Mouse (Mus musculus) liver, embryonic 15.5 days (tissue): ENCODE measurements around the gene Olfr524. TPM values are rescaled to one million over a fixed set of nuclear protein-coding genes. Genes with fewer than 3 reads are reported as not detected.

ENCODE experiments used
- ATAC-seq: fragments of 200-750 bp; cut with Nextera tagmentation; 2 replicates; pipeline ENCODE4 v1.8.0; 2017; ENCODE audit warnings: moderate number of reproducible peaks, mild to moderate bottlenecking, moderate library complexity; ENCODE audit not compliant: insufficient read depth
- H3K27ac ChIP-seq: fragments of 300-500 bp; sonication (generic); replicated peaks from 2 replicates; pipeline ENCODE4 v1.5.1; 2015; ENCODE audit warnings: mild to moderate bottlenecking, inconsistent platforms
- H3K27me3 ChIP-seq: fragments of 300-500 bp; sonication (generic); 2 replicates; pipeline ENCODE4 v1.6.1; 2015; ENCODE audit warnings: mild to moderate bottlenecking, inconsistent platforms
- H3K36me3 ChIP-seq: fragments of 300-500 bp; sonication (generic); replicated peaks from 2 replicates; pipeline ENCODE4 v1.6.1; 2015; ENCODE audit warnings: moderate library complexity, mild to moderate bottlenecking, inconsistent platforms
- H3K4me1 ChIP-seq: fragments of 300-500 bp; sonication (generic); replicated peaks from 2 replicates; pipeline ENCODE4 v1.6.1; 2015; ENCODE audit warnings: inconsistent platforms
- H3K4me2 ChIP-seq: fragments of 300-500 bp; sonication (generic); 2 replicates; pipeline ENCODE4 v1.6.1; 2015; ENCODE audit warnings: moderate library complexity, mild to moderate bottlenecking, inconsistent platforms
- H3K4me3 ChIP-seq: fragments of 300-500 bp; sonication (generic); replicated peaks from 2 replicates; pipeline ENCODE4 v1.5.1; 2015; ENCODE audit warnings: mild to moderate bottlenecking, inconsistent platforms
- H3K9ac ChIP-seq: fragments of 300-500 bp; sonication (generic); 2 replicates; pipeline ENCODE4 v1.6.1; 2015; ENCODE audit warnings: moderate library complexity, mild to moderate bottlenecking, inconsistent platforms
- H3K9me3 ChIP-seq: fragments of 300-500 bp; sonication (generic); replicated peaks from 2 replicates; pipeline ENCODE4 v1.6.1; 2016; ENCODE audit warnings: inconsistent platforms
- WGBS: fragments of 180-500 bp; shearing (Covaris S2); methylation state at CpG from one replicate; pipeline ENCODE4 v1.1.7; 2015; ENCODE audit warnings: mixed read lengths; ENCODE audit not compliant: insufficient replicate concordance; 5-methylcytosine and 5-hydroxymethylcytosine counted together
- polyA plus RNA-seq: library from polyadenylated mRNA; unstranded; fragments of >200 nt; fragmentation: Nextera tagmentation; extraction: Ambion mirVana; gene quantifications from 2 replicates; pipeline ENCODE4 v1.2.1, GENCODE M21; 2015

Olfr524 gene
- not detected in 2 replicates for polyA plus RNA-seq

- no peak for ATAC-seq
- peaks cover 26% of the 10 kb centered on the region for H3K4me1 ChIP-seq
These were observed at the start of gene Olfr524 for GRCm38 (mm10) chr7:140205864-140206263. Olfr524 (minus strand) TSS chr7:140205964.

GRCm38 (mm10) chr7:140253780-140254299, 48.1 kb upstream of the Olfr524 start:
- H3K4me3 ChIP-seq = no peak overlapping the region
- no peak for ATAC-seq
- no peak overlapping the region for H3K9ac ChIP-seq
- H3K9me3 ChIP-seq = no peaks in the 10 kb centered on the region
- H3K4me1 ChIP-seq = no peaks in the 10 kb centered on the region
- H3K36me3 ChIP-seq = no peaks in the 10 kb centered on the region
- no peak overlapping the region for H3K4me2 ChIP-seq
- H3K27me3 ChIP-seq = no peaks in the 10 kb centered on the region
- no peak overlapping the region for H3K27ac ChIP-seq
- 52% methylated on average over 7 of the region's 7 CpGs for WGBS

More at GRCm38 (mm10) chr7:140205864-140206263, at the start of gene Olfr524:
- H3K4me3 ChIP-seq = no peak within 1 kb of the TSS
- H3K4me2 ChIP-seq = no peak within 1 kb of the TSS
- H3K9me3 ChIP-seq = no peaks in the 10 kb centered on the region
- no peaks in the 10 kb centered on the region for H3K36me3 ChIP-seq
- no peak within 1 kb of the TSS for H3K9ac ChIP-seq
- H3K27me3 ChIP-seq = no peaks in the 10 kb centered on the region
- no peak within 1 kb of the TSS for H3K27ac ChIP-seq

GRCm38 (mm10) chr7:140247216-140247615, 41.5 kb upstream of the Olfr524 start, which contains the start of gene 5830411N06Rik:
5830411N06Rik (plus strand) TSS chr7:140247284.
- H3K27me3 ChIP-seq = no peaks in the 10 kb centered on the region
- 67% methylated on average over 4 of the region's 4 CpGs for WGBS
- no peaks in the 10 kb centered on the region for H3K36me3 ChIP-seq
- H3K9me3 ChIP-seq = no peaks in the 10 kb centered on the region
- no peak within 1 kb of the TSS for H3K4me2 ChIP-seq
- no peak within 1 kb of the TSS for H3K27ac ChIP-seq
- H3K9ac ChIP-seq = no peak within 1 kb of the TSS
- no peak within 1 kb of the TSS for H3K4me3 ChIP-seq
- ATAC-seq = no peak
- no peaks in the 10 kb centered on the region for H3K4me1 ChIP-seq

GRCm38 (mm10) chr7:140233696-140234095, 27.9 kb upstream of the Olfr524 start:
- H3K36me3 ChIP-seq = no peaks in the 10 kb centered on the region
- no peaks in the 10 kb centered on the region for H3K27me3 ChIP-seq
- WGBS = 69% methylated on average over 3 of the region's 3 CpGs
- H3K4me3 ChIP-seq = no peak overlapping the region
- no peaks in the 10 kb centered on the region for H3K9me3 ChIP-seq
- no peaks in the 10 kb centered on the region for H3K4me1 ChIP-seq
- H3K4me2 ChIP-seq = no peak overlapping the region
- H3K27ac ChIP-seq = no peak overlapping the region
- H3K9ac ChIP-seq = no peak overlapping the region
- no peak for ATAC-seq

GRCm38 (mm10) chr7:140231026-140231425, 25.3 kb upstream of the Olfr524 start:
- Histone ChIP-seq H3K27me3 (no peaks in the 10 kb centered on the region), H3K27ac (no peak overlapping the region), H3K9me3 (no peaks in the 10 kb centered on the region), H3K4me1 (no peaks in the 10 kb centered on the region), H3K4me2 (no peak overlapping the region), H3K9ac (no peak overlapping the region), H3K36me3 (no peaks in the 10 kb centered on the region), H3K4me3 (no peak overlapping the region)
- WGBS = 59% methylated on average over 2 of the region's 2 CpGs
- no peak for ATAC-seq

- no peak for ATAC-seq
- Histone ChIP-seq H3K36me3 (no peaks in the 10 kb centered on the region), H3K4me2 (no peak overlapping the region), H3K9me3 (no peaks in the 10 kb centered on the region), H3K9ac (no peak overlapping the region), H3K27me3 (no peaks in the 10 kb centered on the region), H3K27ac (no peak overlapping the region), H3K4me1 (no peaks in the 10 kb centered on the region), H3K4me3 (no peak overlapping the region)
- WGBS = 64% methylated on average over 13 of the region's 13 CpGs
These were observed 22.7 kb upstream of the Olfr524 start for GRCm38 (mm10) chr7:140228476-140228875.

GRCm38 (mm10) chr7:140224209-140224608, 18.4 kb upstream of the Olfr524 start:
- 68% methylated on average over 13 of the region's 13 CpGs for WGBS

GRCm38 (mm10) chr7:140220375-140220774, 14.6 kb upstream of the Olfr524 start:
- no peaks in the 10 kb centered on the region for H3K36me3 ChIP-seq
- H3K4me2 ChIP-seq = no peak overlapping the region
- WGBS = 64% methylated on average over 4 of the region's 4 CpGs
- no peak overlapping the region for H3K4me3 ChIP-seq
- no peak for ATAC-seq
- no peak overlapping the region for H3K9ac ChIP-seq
- no peak overlapping the region for H3K27ac ChIP-seq
- H3K27me3 ChIP-seq = no peaks in the 10 kb centered on the region
- no peaks in the 10 kb centered on the region for H3K9me3 ChIP-seq
- H3K4me1 ChIP-seq = no peaks in the 10 kb centered on the region

More at GRCm38 (mm10) chr7:140224209-140224608, 18.4 kb upstream of the Olfr524 start:
- no peak overlapping the region for H3K4me2 ChIP-seq
- no peak overlapping the region for H3K27ac ChIP-seq
- no peak for ATAC-seq
- H3K9ac ChIP-seq = no peak overlapping the region
- H3K9me3 ChIP-seq = no peaks in the 10 kb centered on the region
- H3K4me3 ChIP-seq = no peak overlapping the region
- no peaks in the 10 kb centered on the region for H3K4me1 ChIP-seq
- no peaks in the 10 kb centered on the region for H3K36me3 ChIP-seq
- H3K27me3 ChIP-seq = no peaks in the 10 kb centered on the region

- Histone ChIP-seq H3K4me1 (no peaks in the 10 kb centered on the region), H3K4me3 (no peak overlapping the region), H3K27ac (no peak overlapping the region), H3K36me3 (no peaks in the 10 kb centered on the region), H3K4me2 (no peak overlapping the region), H3K9me3 (no peaks in the 10 kb centered on the region), H3K9ac (no peak overlapping the region), H3K27me3 (no peaks in the 10 kb centered on the region)
- no peak for ATAC-seq
- 6% methylated on average over 1 of the region's 1 CpGs for WGBS
These were observed 13.5 kb upstream of the Olfr524 start for GRCm38 (mm10) chr7:140219268-140219667.

- no peak for ATAC-seq
- WGBS = 50% methylated on average over 2 of the region's 2 CpGs
These were observed 12.2 kb upstream of the Olfr524 start, which contains the start of gene Cd163l1 for GRCm38 (mm10) chr7:140217967-140218366. Cd163l1 (plus strand) TSS chr7:140218267.

GRCm38 (mm10) chr7:140213841-140214240, 8.1 kb upstream of the Olfr524 start:
- H3K27me3 ChIP-seq = no peaks in the 10 kb centered on the region
- H3K4me3 ChIP-seq = no peak overlapping the region
- no peaks in the 10 kb centered on the region for H3K36me3 ChIP-seq
- 65% methylated on average over 5 of the region's 5 CpGs for WGBS
- H3K9me3 ChIP-seq = no peaks in the 10 kb centered on the region
- H3K27ac ChIP-seq = no peak overlapping the region
- H3K9ac ChIP-seq = no peak overlapping the region
- H3K4me1 ChIP-seq = no peaks in the 10 kb centered on the region
- H3K4me2 ChIP-seq = no peak overlapping the region
- ATAC-seq = no peak

More at GRCm38 (mm10) chr7:140217967-140218366, 12.2 kb upstream of the Olfr524 start, which contains the start of gene Cd163l1:
- no peak within 1 kb of the TSS for H3K4me3 ChIP-seq
- H3K4me2 ChIP-seq = no peak within 1 kb of the TSS
- no peaks in the 10 kb centered on the region for H3K9me3 ChIP-seq
- H3K4me1 ChIP-seq = no peaks in the 10 kb centered on the region
- H3K9ac ChIP-seq = no peak within 1 kb of the TSS
- H3K27me3 ChIP-seq = no peaks in the 10 kb centered on the region
- no peak within 1 kb of the TSS for H3K27ac ChIP-seq
- no peaks in the 10 kb centered on the region for H3K36me3 ChIP-seq

- Histone ChIP-seq H3K27ac (peak overlapping the region; percentile 41; the same call in 1 of the 2 replicates), H3K36me3 (no peaks in the 10 kb centered on the region), H3K4me3 (no peak overlapping the region), H3K9me3 (no peaks in the 10 kb centered on the region), H3K4me1 (peaks cover 21% of the 10 kb centered on the region), H3K9ac (no peak overlapping the region), H3K4me2 (0 out of 2 replicates have a peak overlapping the region, but pooled peaks have one; percentile 6), H3K27me3 (no peaks in the 10 kb centered on the region)
- 38% methylated on average over 3 of the region's 3 CpGs for WGBS
- ATAC-seq = no peak
These were observed 2.9 kb upstream of the Olfr524 start for GRCm38 (mm10) chr7:140208677-140209076.
